Mouse (Mus musculus): ENCODE measurements around the gene Rxra.

- TF ChIP-seq TAL1 (IDR thresholded peaks at IDR 0.05; ENCODE audit: low read length): no peak
- no peak for TF ChIP-seq GATA1 (IDR thresholded peaks at IDR 0.05; ENCODE audit: low read length)
These were observed 95.7 kb downstream of the Rxra start for GRCm38 (mm10) chr2:27771936-27772335.
